Mouse (Mus musculus): ENCODE results near the gene Ccdc190. TPM values are rescaled to one million over a fixed set of nuclear protein-coding genes. Genes with fewer than 3 reads are reported as not detected.

Ccdc190 gene
- polyA plus RNA-seq (2021): 0.82 TPM

GRCm38 (mm10) chr1:169928454-169928971 is at the start of gene Ccdc190:
TSS of gene Ccdc190 (plus strand) at chr1:169928648.
- no peak for TF ChIP-seq CTCF (IDR thresholded peaks at IDR 0.05)
- in situ Hi-C loops (cut with MboI; ENCODE audit: low pct_unique_long_range_greater_than_20kb): no loop called here
- ATAC-seq: no peak
- no peak for DNase-seq (ENCODE audit: low read depth, low spot score)
- no peaks in the 10 kb centered on the region for H3K27me3 ChIP-seq
- ChIA-PET POLR2A (no interaction called here), CTCF (interaction anchor here (0.9 to 3.6 kb wide), 4 partner anchors 10 to 387 kb away, joined by 3 to 18 read pairs (median 7); no protein-coding TSS in a partner anchor)

- in situ Hi-C loops (cut with MboI; ENCODE audit: low pct_unique_long_range_greater_than_20kb): no loop called here
- CTCF ChIA-PET: no interaction called here
- ATAC-seq (no peak), DNase-seq (ENCODE audit: low read depth, low spot score) (no peak)
- H3K27me3 ChIP-seq: no peaks in the 10 kb centered on the region
- POLR2A ChIA-PET: no interaction called here
- no peak for TF ChIP-seq CTCF (IDR thresholded peaks at IDR 0.05)
Observed at GRCm38 (mm10) chr1:169879060-169879459, 49.4 kb upstream of the Ccdc190 start.

GRCm38 (mm10) chr1:169880181-169880580 is 48.3 kb upstream of the Ccdc190 start:
- ChIA-PET POLR2A (no interaction called here), CTCF (interaction anchor here (1.4 kb wide), 1 partner anchor 12 kb away, joined by 3 read pairs; no protein-coding TSS in a partner anchor)
- DNase-seq (ENCODE audit: low read depth, low spot score) (no peak), ATAC-seq (no peak)
- H3K27me3 ChIP-seq: peaks cover 5% of the 10 kb centered on the region
- in situ Hi-C loops (cut with MboI; ENCODE audit: low pct_unique_long_range_greater_than_20kb): no loop called here
- no peak for TF ChIP-seq CTCF (IDR thresholded peaks at IDR 0.05)

- POLR2A ChIA-PET: no interaction called here
- no peak for TF ChIP-seq CTCF (IDR thresholded peaks at IDR 0.05)
Observed at GRCm38 (mm10) chr1:169883081-169883565, 45.3 kb upstream of the Ccdc190 start.

GRCm38 (mm10) chr1:169889250-169889649 is 39.2 kb upstream of the Ccdc190 start:
- DNase-seq (ENCODE audit: low read depth, low spot score): no peak
- TF ChIP-seq CTCF (IDR thresholded peaks at IDR 0.05): no peak
- ChIA-PET POLR2A (no interaction called here), CTCF (interaction anchor here (0.9 kb wide), 1 partner anchor 218 kb away, joined by 3 read pairs; no protein-coding TSS in a partner anchor)
- in situ Hi-C loops (cut with MboI; ENCODE audit: low pct_unique_long_range_greater_than_20kb): no loop called here
- peaks cover 16% of the 10 kb centered on the region for H3K27me3 ChIP-seq
- ATAC-seq: no peak

More at GRCm38 (mm10) chr1:169883081-169883565, 45.3 kb upstream of the Ccdc190 start:
- CTCF ChIA-PET: no interaction called here
- H3K27me3 ChIP-seq: peaks cover 5% of the 10 kb centered on the region
- in situ Hi-C loops (cut with MboI; ENCODE audit: low pct_unique_long_range_greater_than_20kb): no loop called here
- ATAC-seq (no peak), DNase-seq (ENCODE audit: low read depth, low spot score) (no peak)

GRCm38 (mm10) chr1:169893976-169894375 is 34.5 kb upstream of the Ccdc190 start:
- POLR2A ChIA-PET: no interaction called here
- no peak for ATAC-seq
- DNase-seq (ENCODE audit: low read depth, low spot score): no peak
- in situ Hi-C loops (cut with MboI; ENCODE audit: low pct_unique_long_range_greater_than_20kb): no loop called here
- CTCF ChIA-PET: interaction anchor here (0.8 kb wide), 1 partner anchor 14 kb away, joined by 3 read pairs; no protein-coding TSS in a partner anchor
- no peak for TF ChIP-seq CTCF (IDR thresholded peaks at IDR 0.05)
- H3K27me3 ChIP-seq: peaks cover 7% of the 10 kb centered on the region

- no peaks in the 10 kb centered on the region for H3K27me3 ChIP-seq
- no peak for DNase-seq (ENCODE audit: low read depth, low spot score)
- in situ Hi-C loops (cut with MboI; ENCODE audit: low pct_unique_long_range_greater_than_20kb): no loop called here
- no peak for TF ChIP-seq CTCF (IDR thresholded peaks at IDR 0.05)
- POLR2A ChIA-PET: no interaction called here
- ATAC-seq: no peak
- CTCF ChIA-PET: no interaction called here
Observed at GRCm38 (mm10) chr1:169895686-169896085, 32.8 kb upstream of the Ccdc190 start.

GRCm38 (mm10) chr1:169897916-169898315 is 30.5 kb upstream of the Ccdc190 start:
- H3K27me3 ChIP-seq: no peaks in the 10 kb centered on the region
- DNase-seq (ENCODE audit: low read depth, low spot score) (no peak), ATAC-seq (no peak)
- no peak for TF ChIP-seq CTCF (IDR thresholded peaks at IDR 0.05)
- in situ Hi-C loops (cut with MboI; ENCODE audit: low pct_unique_long_range_greater_than_20kb): no loop called here
- ChIA-PET POLR2A (no interaction called here), CTCF (no interaction called here)

- in situ Hi-C loops (cut with MboI; ENCODE audit: low pct_unique_long_range_greater_than_20kb): no loop called here
- POLR2A ChIA-PET: no interaction called here
- ATAC-seq (no peak), DNase-seq (ENCODE audit: low read depth, low spot score) (no peak)
- peaks cover 4% of the 10 kb centered on the region for H3K27me3 ChIP-seq
- no peak for TF ChIP-seq CTCF (IDR thresholded peaks at IDR 0.05)
- CTCF ChIA-PET: no interaction called here
Observed at GRCm38 (mm10) chr1:169898607-169899006, 29.8 kb upstream of the Ccdc190 start.

- POLR2A ChIA-PET: no interaction called here
- H3K27me3 ChIP-seq: peaks cover 5% of the 10 kb centered on the region
- CTCF ChIA-PET: interaction anchor here (1.0 kb wide), 1 partner anchor 9 kb away, joined by 3 read pairs; no protein-coding TSS in a partner anchor
- no peak for TF ChIP-seq CTCF (IDR thresholded peaks at IDR 0.05)
- ATAC-seq: no peak
- DNase-seq (ENCODE audit: low read depth, low spot score): no peak
- in situ Hi-C loops (cut with MboI; ENCODE audit: low pct_unique_long_range_greater_than_20kb): no loop called here
Observed at GRCm38 (mm10) chr1:169900771-169901336, 27.6 kb upstream of the Ccdc190 start.

- ATAC-seq: no peak
- CTCF ChIA-PET: interaction anchor here (1.9 kb wide), 1 partner anchor 235 kb away, joined by 4 read pairs; no protein-coding TSS in a partner anchor
- no peak for TF ChIP-seq CTCF (IDR thresholded peaks at IDR 0.05)
- DNase-seq (ENCODE audit: low read depth, low spot score): no peak
- H3K27me3 ChIP-seq: no peaks in the 10 kb centered on the region
- in situ Hi-C loops (cut with MboI; ENCODE audit: low pct_unique_long_range_greater_than_20kb): no loop called here
- POLR2A ChIA-PET: no interaction called here
Observed at GRCm38 (mm10) chr1:169909163-169909562, 19.3 kb upstream of the Ccdc190 start.

All from Patski (cell line).